Mouse (Mus musculus) R1 (cell line): ENCODE data around the gene Tctn3.

ENCODE experiments used
- DNase-seq: peaks from one replicate; pipeline ENCODE4 v3.0.0-alpha.2; 2018; ENCODE audit warnings: low read depth, low spot score

The Tctn3 gene

GRCm38 (mm10) chr19:40556029-40556428, 56.0 kb downstream of the Tctn3 start:
- no peak for DNase-seq

- no peak for DNase-seq
Measured at GRCm38 (mm10) chr19:40555136-40555535, 56.9 kb downstream of the Tctn3 start.

GRCm38 (mm10) chr19:40554343-40554742, 57.7 kb downstream of the Tctn3 start:
- DNase-seq: no peak

- DNase-seq: no peak
Measured at GRCm38 (mm10) chr19:40553849-40554248, 58.2 kb downstream of the Tctn3 start.

GRCm38 (mm10) chr19:40553014-40553789, 58.8 kb downstream of the Tctn3 start:
- DNase-seq: no peak

GRCm38 (mm10) chr19:40549516-40550135, 62.4 kb downstream of the Tctn3 start:
- no peak for DNase-seq

GRCm38 (mm10) chr19:40548796-40549515, 63.1 kb downstream of the Tctn3 start:
- no peak for DNase-seq

- DNase-seq: no peak
Measured at GRCm38 (mm10) chr19:40548386-40548785, 63.6 kb downstream of the Tctn3 start.
